Mouse (Mus musculus) lung, embryonic 16.5 days (tissue): ENCODE measurements around the gene Acpp. TPM values are rescaled to one million over a fixed set of nuclear protein-coding genes. Genes with fewer than 3 reads are reported as not detected.

Source experiments
- ATAC-seq: fragments of 200-750 bp; cut with Nextera tagmentation; 2 replicates; pipeline ENCODE4 v1.8.0; 2017; ENCODE audit warnings: low read depth, mild to moderate bottlenecking, moderate library complexity
- H3K27ac ChIP-seq: fragments of 300-500 bp; sonication (generic); 2 replicates; pipeline ENCODE4 v1.5.1; 2014; ENCODE audit warnings: mild to moderate bottlenecking, control low read depth, low read length
- H3K27me3 ChIP-seq: fragments of 300-500 bp; sonication (generic); 2 replicates; pipeline ENCODE4 v1.6.1; 2014; ENCODE audit warnings: low read depth, low read length, mixed read lengths; ENCODE audit not compliant: control insufficient read depth, insufficient read depth
- H3K36me3 ChIP-seq: fragments of 300-500 bp; sonication (generic); 2 replicates; pipeline ENCODE4 v1.6.1; 2014; ENCODE audit warnings: low read length; ENCODE audit not compliant: control insufficient read depth, insufficient read depth
- H3K4me1 ChIP-seq: fragments of 300-500 bp; sonication (generic); replicated peaks from 2 replicates; pipeline ENCODE4 v1.6.1; 2014; ENCODE audit warnings: low read length, mixed read lengths; ENCODE audit not compliant: control insufficient read depth, insufficient read depth
- H3K4me2 ChIP-seq: fragments of 300-500 bp; sonication (generic); 2 replicates; pipeline ENCODE4 v1.6.1; 2014; ENCODE audit warnings: low read depth, low read length, control low read depth
- H3K4me3 ChIP-seq: fragments of 300-500 bp; sonication (generic); 2 replicates; pipeline ENCODE4 v1.5.1; 2014; ENCODE audit warnings: mild to moderate bottlenecking, low read length, control low read depth
- H3K9ac ChIP-seq: fragments of 300-500 bp; sonication (generic); 2 replicates; pipeline ENCODE4 v1.6.1; 2014; ENCODE audit warnings: low read length, control low read depth
- H3K9me3 ChIP-seq: fragments of 300-500 bp; sonication (generic); 2 replicates; pipeline ENCODE4 v1.6.1; 2016; ENCODE audit warnings: low read length; ENCODE audit not compliant: control insufficient read depth
- WGBS: fragments of 180-500 bp; shearing (Covaris S2); extraction: QIAGEN DNeasy Blood & Tissue Kit; methylation state at CpG from one replicate; pipeline ENCODE4 v1.1.7; 2014; 5-methylcytosine and 5-hydroxymethylcytosine counted together
- polyA plus RNA-seq: library from polyadenylated mRNA; unstranded; fragments of >200 nt; fragmentation: Nextera tagmentation; extraction: Ambion mirVana; gene quantifications from 2 replicates; pipeline ENCODE4 v1.2.1, GENCODE M21; 2015

Gene Acpp
- polyA plus RNA-seq, 1 experiment from 2014 or later = 0.60 TPM

GRCm38 (mm10) chr9:104240146-104240545, 97.4 kb downstream of the Acpp start:
- H3K4me3 ChIP-seq = no peak overlapping the region
- no peaks in the 10 kb centered on the region for H3K27me3 ChIP-seq
- no peak overlapping the region for H3K9ac ChIP-seq
- no peak for ATAC-seq
- peaks cover 6% of the 10 kb centered on the region; the same call in 1 of the 2 replicates for H3K36me3 ChIP-seq
- 77% methylated on average over 7 of the region's 7 CpGs for WGBS
- H3K4me2 ChIP-seq = no peak overlapping the region
- no peak overlapping the region for H3K27ac ChIP-seq
- no peaks in the 10 kb centered on the region; the same call in 1 of the 2 replicates for H3K4me1 ChIP-seq
- H3K9me3 ChIP-seq = no peaks in the 10 kb centered on the region

DNA sequence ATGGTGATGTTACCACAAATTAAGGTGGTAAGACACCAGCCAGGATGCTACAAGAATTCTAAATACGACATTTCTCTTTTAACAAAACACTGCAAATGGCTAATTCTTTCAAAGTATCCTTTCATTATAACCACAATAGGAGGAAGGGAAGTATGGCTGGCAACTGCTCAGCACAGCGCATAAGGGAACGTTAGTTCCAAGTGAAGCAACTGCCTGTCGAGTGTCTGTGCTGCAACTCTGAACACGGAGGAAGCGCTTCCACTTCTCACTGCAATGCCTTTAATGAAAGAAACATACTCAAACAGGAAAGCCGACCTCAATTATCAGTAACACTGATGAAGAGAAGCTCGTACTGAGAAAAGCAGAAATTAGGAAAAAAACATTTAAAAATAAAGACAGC, 98.5 kb downstream of the Acpp start:
- Histone ChIP-seq H3K27ac (no peak overlapping the region), H3K4me3 (no peak overlapping the region), H3K9ac (no peak overlapping the region), H3K27me3 (no peaks in the 10 kb centered on the region), H3K4me2 (no peak overlapping the region), H3K4me1 (no peaks in the 10 kb centered on the region; the same call in 1 of the 2 replicates), H3K36me3 (peaks cover 9% of the 10 kb centered on the region; the same call in 1 of the 2 replicates), H3K9me3 (no peaks in the 10 kb centered on the region)
- no peak for ATAC-seq
- WGBS = 87% methylated on average over 8 of the region's 8 CpGs

Other genes starting within 250 kb of the Acpp start
- gene Ackr4, start 210.8 kb downstream of the Acpp start, polyA plus RNA-seq = 1.2 TPM in 2 replicates
- gene Dnajc13, start 74.8 kb downstream of the Acpp start, polyA plus RNA-seq = 16.5 and 17.5 TPM in 2 replicates
- gene Cpne4, start 209.5 kb upstream of the Acpp start, polyA plus RNA-seq = 0.28 and 0.38 TPM in 2 replicates